Mouse (Mus musculus): ENCODE results near the gene Ikbke. TPM values are rescaled to one million over a fixed set of nuclear protein-coding genes. Genes with fewer than 3 reads are reported as not detected.

Gene Ikbke
- polyA plus RNA-seq, 1 experiment from 2014 or later: 7.1 TPM

DNA sequence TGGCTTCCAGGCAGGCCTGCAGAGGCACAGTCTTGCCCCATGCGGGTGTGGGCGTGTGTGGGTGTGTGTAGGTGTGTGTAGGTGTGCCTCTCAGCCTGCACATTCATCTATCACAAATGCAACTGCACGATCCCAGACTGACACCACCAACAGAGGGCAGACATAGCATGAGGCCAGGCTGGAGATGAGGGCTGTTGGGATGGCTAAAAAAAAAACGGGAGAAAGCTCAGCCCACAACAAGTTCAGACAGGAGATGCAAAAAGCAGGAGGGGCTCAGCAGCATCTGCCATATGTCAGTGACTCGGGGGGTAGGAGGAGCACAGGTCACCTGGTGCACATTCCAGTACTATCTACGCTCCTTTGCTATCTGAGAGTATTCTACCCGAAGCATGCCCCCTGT, 51.2 kb downstream of the Ikbke start:
- WGBS: 41% methylated on average over 7 of the region's 7 CpGs

GRCm38 (mm10) chr1:131224848-131225471, 54.4 kb downstream of the Ikbke start:
- Histone ChIP-seq H3K9me3 (no peaks in the 10 kb centered on the region), H3K4me2 (no peak overlapping the region), H3K27me3 (replicated peaks) (no peaks in the 10 kb centered on the region), H3K9ac (no peak overlapping the region), H3K36me3 (no peaks in the 10 kb centered on the region), H3K4me3 (replicated peaks) (no peak overlapping the region), H3K4me1 (no peaks in the 10 kb centered on the region), H3K27ac (no peak overlapping the region)
- WGBS: 60% methylated on average over 12 of the region's 12 CpGs
- no peak for ATAC-seq (ENCODE audit: insufficient read depth, low FRiP score, low read depth)

More for the DNA sequence above, 51.2 kb downstream of the Ikbke start:
- Histone ChIP-seq H3K27ac (no peak overlapping the region), H3K9me3 (no peaks in the 10 kb centered on the region), H3K4me3 (replicated peaks) (no peak overlapping the region), H3K36me3 (no peaks in the 10 kb centered on the region), H3K27me3 (replicated peaks) (no peaks in the 10 kb centered on the region), H3K4me1 (0 out of 2 replicates have a peak, but pooled peaks cover 3% of the 10 kb centered on the region), H3K4me2 (no peak overlapping the region), H3K9ac (no peak overlapping the region)
- peak; percentile 36; the same call in 1 of the 2 replicates for ATAC-seq (ENCODE audit: insufficient read depth, low FRiP score, low read depth)

GRCm38 (mm10) chr1:131223345-131223744, 56.1 kb downstream of the Ikbke start:
- Histone ChIP-seq H3K27me3 (replicated peaks) (no peaks in the 10 kb centered on the region), H3K27ac (no peak overlapping the region), H3K9me3 (no peaks in the 10 kb centered on the region), H3K4me2 (no peak overlapping the region), H3K4me3 (replicated peaks) (no peak overlapping the region), H3K9ac (no peak overlapping the region), H3K4me1 (no peaks in the 10 kb centered on the region), H3K36me3 (no peaks in the 10 kb centered on the region)
- ATAC-seq (ENCODE audit: insufficient read depth, low FRiP score, low read depth): no peak
- 72% methylated on average over 2 of the region's 2 CpGs for whole genome bisulfite sequencing

DNA sequence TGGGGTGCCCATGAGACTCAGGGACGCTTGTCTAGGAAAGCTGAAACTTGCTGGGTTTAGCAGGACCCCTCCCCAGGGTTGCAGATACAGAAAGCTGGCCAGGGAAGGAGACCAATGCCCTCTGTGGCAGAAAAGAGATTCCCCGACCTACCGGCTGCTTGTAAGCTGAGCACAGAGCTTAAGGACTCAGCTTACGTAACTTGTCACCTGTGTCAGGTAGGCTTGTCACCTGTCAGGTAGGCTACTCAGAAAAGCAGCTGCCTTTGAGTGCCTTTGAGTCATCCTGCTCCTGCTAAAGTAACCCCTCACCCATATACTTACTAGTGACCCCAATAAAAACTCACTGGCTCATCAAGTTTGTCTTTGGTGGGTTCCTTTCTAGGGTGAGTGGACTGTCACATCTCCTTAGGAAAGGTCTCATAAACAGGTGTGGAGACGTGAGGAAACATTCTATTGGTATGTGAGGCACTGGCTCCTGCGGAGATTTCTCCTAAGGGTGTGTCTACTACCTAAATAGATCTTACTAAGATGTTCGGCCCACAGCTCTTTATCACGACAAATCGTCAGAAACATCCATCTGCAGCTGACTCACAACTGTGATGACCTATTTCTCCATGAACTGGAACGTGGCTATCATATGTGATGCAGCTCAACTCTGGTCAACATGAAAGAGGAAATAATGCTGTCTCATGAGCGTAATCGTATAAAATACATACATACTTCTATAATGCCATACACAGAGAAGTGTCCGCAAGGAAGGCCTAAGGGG, 57.4 kb downstream of the Ikbke start:
- no peak overlapping the region for H3K4me3 ChIP-seq (replicated peaks)
- no peak overlapping the region for H3K27ac ChIP-seq
- H3K4me2 ChIP-seq: no peak overlapping the region
- no peaks in the 10 kb centered on the region for H3K27me3 ChIP-seq (replicated peaks)
- H3K4me1 ChIP-seq: no peaks in the 10 kb centered on the region
- ATAC-seq (ENCODE audit: insufficient read depth, low FRiP score, low read depth): no peak
- no peak overlapping the region for H3K9ac ChIP-seq
- 77% methylated on average over 13 of the region's 13 CpGs for WGBS
- H3K9me3 ChIP-seq: no peaks in the 10 kb centered on the region
- no peaks in the 10 kb centered on the region for H3K36me3 ChIP-seq

GRCm38 (mm10) chr1:131218933-131219332, 60.5 kb downstream of the Ikbke start:
- Histone ChIP-seq H3K27ac (no peak overlapping the region), H3K27me3 (replicated peaks) (no peaks in the 10 kb centered on the region), H3K36me3 (no peaks in the 10 kb centered on the region), H3K9me3 (no peaks in the 10 kb centered on the region), H3K4me3 (replicated peaks) (no peak overlapping the region), H3K4me1 (0 out of 2 replicates have a peak, but pooled peaks cover 6% of the 10 kb centered on the region), H3K9ac (no peak overlapping the region), H3K4me2 (no peak overlapping the region)
- ATAC-seq (ENCODE audit: insufficient read depth, low FRiP score, low read depth): no peak
- 87% methylated on average over 11 of the region's 11 CpGs for WGBS

- H3K4me2 ChIP-seq: no peak overlapping the region
- no peaks in the 10 kb centered on the region for H3K9me3 ChIP-seq
- no peak overlapping the region for H3K9ac ChIP-seq
- H3K4me1 ChIP-seq: peaks cover 18% of the 10 kb centered on the region
- no peaks in the 10 kb centered on the region for H3K36me3 ChIP-seq
- 57% methylated on average over 6 of the region's 6 CpGs for WGBS
- no peak for ATAC-seq (ENCODE audit: insufficient read depth, low FRiP score, low read depth)
- H3K27ac ChIP-seq: peak overlapping the region; percentile 44; the same call in 1 of the 2 replicates
- no peak overlapping the region for H3K4me3 ChIP-seq (replicated peaks)
- no peaks in the 10 kb centered on the region for H3K27me3 ChIP-seq (replicated peaks)
Observed at GRCm38 (mm10) chr1:131213361-131213760, 66.0 kb downstream of the Ikbke start.

- no peak overlapping the region for H3K4me2 ChIP-seq
- ATAC-seq (ENCODE audit: insufficient read depth, low FRiP score, low read depth): no peak
- no peak overlapping the region for H3K4me3 ChIP-seq (replicated peaks)
Observed at GRCm38 (mm10) chr1:131212956-131213355, 66.5 kb downstream of the Ikbke start.

GRCm38 (mm10) chr1:131211655-131212054, 67.8 kb downstream of the Ikbke start:
- Histone ChIP-seq H3K4me1 (peaks cover 23% of the 10 kb centered on the region), H3K27me3 (replicated peaks) (no peaks in the 10 kb centered on the region), H3K27ac (no peak overlapping the region), H3K36me3 (no peaks in the 10 kb centered on the region), H3K4me3 (replicated peaks) (no peak overlapping the region), H3K9me3 (no peaks in the 10 kb centered on the region), H3K9ac (no peak overlapping the region), H3K4me2 (no peak overlapping the region)
- ATAC-seq (ENCODE audit: insufficient read depth, low FRiP score, low read depth): no peak
- WGBS: 80% methylated on average over 1 of the region's 1 CpGs

More at GRCm38 (mm10) chr1:131212956-131213355, 66.5 kb downstream of the Ikbke start:
- Histone ChIP-seq H3K27ac (peak overlapping the region; percentile 44; the same call in 1 of the 2 replicates), H3K9ac (no peak overlapping the region), H3K36me3 (no peaks in the 10 kb centered on the region), H3K4me1 (peaks cover 18% of the 10 kb centered on the region), H3K9me3 (no peaks in the 10 kb centered on the region), H3K27me3 (replicated peaks) (no peaks in the 10 kb centered on the region)
- WGBS: 56% methylated on average over 5 of the region's 5 CpGs

- H3K27me3 ChIP-seq (replicated peaks): no peaks in the 10 kb centered on the region
- no peak overlapping the region for H3K27ac ChIP-seq
- no peak for ATAC-seq (ENCODE audit: insufficient read depth, low FRiP score, low read depth)
- H3K4me2 ChIP-seq: no peak overlapping the region
- H3K9ac ChIP-seq: no peak overlapping the region
- no peak overlapping the region for H3K4me3 ChIP-seq (replicated peaks)
- WGBS: 60% methylated on average over 8 of the region's 8 CpGs
- H3K4me1 ChIP-seq: peaks cover 23% of the 10 kb centered on the region
- no peaks in the 10 kb centered on the region for H3K36me3 ChIP-seq
- no peaks in the 10 kb centered on the region for H3K9me3 ChIP-seq
Observed at GRCm38 (mm10) chr1:131209971-131210426, 69.4 kb downstream of the Ikbke start.

GRCm38 (mm10) chr1:131208800-131209199, 70.6 kb downstream of the Ikbke start:
- H3K4me1 ChIP-seq: peaks cover 15% of the 10 kb centered on the region
- no peaks in the 10 kb centered on the region for H3K36me3 ChIP-seq
- H3K9me3 ChIP-seq: no peaks in the 10 kb centered on the region
- no peak overlapping the region for H3K9ac ChIP-seq
- H3K4me2 ChIP-seq: no peak overlapping the region
- no peak overlapping the region for H3K4me3 ChIP-seq (replicated peaks)
- ATAC-seq (ENCODE audit: insufficient read depth, low FRiP score, low read depth): no peak
- WGBS: 85% methylated on average over 6 of the region's 6 CpGs
- H3K27ac ChIP-seq: no peak overlapping the region
- no peaks in the 10 kb centered on the region for H3K27me3 ChIP-seq (replicated peaks)

- no peak for ATAC-seq (ENCODE audit: insufficient read depth, low FRiP score, low read depth)
- H3K4me2 ChIP-seq: no peak overlapping the region
- H3K9ac ChIP-seq: no peak overlapping the region
- peaks cover 9% of the 10 kb centered on the region for H3K4me1 ChIP-seq
- H3K4me3 ChIP-seq (replicated peaks): no peak overlapping the region
- H3K9me3 ChIP-seq: no peaks in the 10 kb centered on the region
- no peak overlapping the region for H3K27ac ChIP-seq
- H3K36me3 ChIP-seq: no peaks in the 10 kb centered on the region
- no peaks in the 10 kb centered on the region for H3K27me3 ChIP-seq (replicated peaks)
- WGBS: 86% methylated on average over 5 of the region's 5 CpGs
Observed at GRCm38 (mm10) chr1:131208081-131208480, 71.3 kb downstream of the Ikbke start.

GRCm38 (mm10) chr1:131207531-131207930, 71.9 kb downstream of the Ikbke start:
- 0 out of 2 replicates have a peak, but pooled peaks have one; percentile 34 for ATAC-seq (ENCODE audit: insufficient read depth, low FRiP score, low read depth)
- no peak overlapping the region for H3K27ac ChIP-seq

More at GRCm38 (mm10) chr1:131207531-131207930, 71.9 kb downstream of the Ikbke start:
- peaks cover 5% of the 10 kb centered on the region; the same call in 1 of the 2 replicates for H3K4me1 ChIP-seq
- H3K9me3 ChIP-seq: no peaks in the 10 kb centered on the region
- 2% methylated on average over 5 of the region's 5 CpGs for WGBS
- H3K4me2 ChIP-seq: no peak overlapping the region
- no peaks in the 10 kb centered on the region for H3K27me3 ChIP-seq (replicated peaks)
- H3K9ac ChIP-seq: no peak overlapping the region
- H3K36me3 ChIP-seq: no peaks in the 10 kb centered on the region
- H3K4me3 ChIP-seq (replicated peaks): no peak overlapping the region

All from stomach, embryonic 15.5 days (tissue).